Mouse (Mus musculus): Measurements from ENCODE around the gene 1500009C09Rik. TPM values are rescaled to one million over a fixed set of nuclear protein-coding genes. Genes with fewer than 3 reads are reported as not detected.

Gene 1500009C09Rik
- total and polyA plus RNA-seq, 3 experiments: not detected

- in situ Hi-C loops (cut with MboI; ENCODE audit: low pct_ligation_motif_present, low pct_unique_long_range_greater_than_20kb, low sequenced_read_pairs) (no loop called here), dilution Hi-C loops (cut with MboI; ENCODE audit: extremely low pct_ligation_motif_present, extremely low pct_unique_long_range_greater_than_20kb, low sequenced_read_pairs) (no loop called here)
- peaks cover 18% of the 10 kb centered on the region for H3K79me2 ChIP-seq (replicated peaks; ENCODE audit: control insufficient read depth, extremely low read depth, insufficient read depth, poor library complexity, severe bottlenecking)
- peak within 1 kb of the TSS; percentile 92 for H3K4me2 ChIP-seq (ENCODE audit: insufficient read depth, low read depth, poor library complexity, severe bottlenecking)
- H3K9ac ChIP-seq (ENCODE audit: insufficient read depth, low read depth): peak within 1 kb of the TSS; percentile 97
- H3K9me3 ChIP-seq (replicated peaks; ENCODE audit: low read length): no peaks in the 10 kb centered on the region
- peak; percentile 96 for TF ChIP-seq POLR2A (IDR thresholded peaks at IDR 0.05; ENCODE audit: low read depth, low read length)
- no peak for TF ChIP-seq CHD1 (IDR thresholded peaks at IDR 0.05; ENCODE audit: low read depth, low read length)
- TF ChIP-seq E2F4 (IDR thresholded peaks at IDR 0.05; ENCODE audit: insufficient replicate concordance, low read depth, low read length): no peak
- TF ChIP-seq ETS1 (conservative IDR thresholded peaks at IDR 0.05; ENCODE audit: low read depth, low read length): peak; percentile 84
- TF ChIP-seq JUN (IDR thresholded peaks at IDR 0.05; ENCODE audit: insufficient read depth, low read depth, low read length): no peak
- TF ChIP-seq BHLHE40 (IDR thresholded peaks at IDR 0.05; ENCODE audit: low read depth, low read length): peak; percentile 69; the same call in 1 of the 2 replicates
- no peak for TF ChIP-seq IRF4 (IDR thresholded peaks at IDR 0.05; ENCODE audit: low read depth, low read length)
- no peak for TF ChIP-seq MXI1 (IDR thresholded peaks at IDR 0.05; ENCODE audit: low read depth, low read length)
- TF ChIP-seq MEF2A (IDR thresholded peaks at IDR 0.05; ENCODE audit: borderline replicate concordance, low read depth, low read length): no peak; the same call in 1 of the 2 replicates
- TF ChIP-seq RAD21 (IDR thresholded peaks at IDR 0.05; ENCODE audit: low read depth, low read length): no peak
- peak; percentile 79; the same call in 1 of the 2 replicates for TF ChIP-seq POLR2AphosphoS2 (IDR thresholded peaks at IDR 0.05; ENCODE audit: low read depth, low read length)
- no peak for TF ChIP-seq ELF1 (IDR thresholded peaks at IDR 0.05; ENCODE audit: low read depth, low read length)
- peak; percentile 52; the same call in 1 of the 2 replicates for TF ChIP-seq UBTF (IDR thresholded peaks at IDR 0.05; ENCODE audit: low read depth, low read length)
- no peak for TF ChIP-seq GABPA (IDR thresholded peaks at IDR 0.05; ENCODE audit: insufficient replicate concordance, low read depth, low read length)
- TF ChIP-seq CHD2 (IDR thresholded peaks at IDR 0.05; ENCODE audit: low read length): peak; percentile 69
- TF ChIP-seq TCF12 (IDR thresholded peaks at IDR 0.05; ENCODE audit: low read depth, low read length): peak; percentile 95
- TF ChIP-seq CTCF (conservative IDR thresholded peaks at IDR 0.05 in 1 of 2, IDR thresholded peaks at IDR 0.05 in 1 of 2; ENCODE audit: low read depth in 2 of 2, low read length in 2 of 2): no peak
- no peak for TF ChIP-seq RCOR1 (conservative IDR thresholded peaks at IDR 0.05; ENCODE audit: low read depth, low read length)
- no peak for TF ChIP-seq MAFK (IDR thresholded peaks at IDR 0.05; ENCODE audit: insufficient replicate concordance, low read length)
- TF ChIP-seq USF2 (conservative IDR thresholded peaks at IDR 0.05; ENCODE audit: low read depth, low read length): no peak
- TF ChIP-seq ZMIZ1 (IDR thresholded peaks at IDR 0.05; ENCODE audit: low read depth, low read length): peak; percentile 89
- TF ChIP-seq ZC3H11A (IDR thresholded peaks at IDR 0.05; ENCODE audit: low read depth, low read length): no peak
- peak; percentile 52; the same call in 1 of the 2 replicates for TF ChIP-seq SIN3A (IDR thresholded peaks at IDR 0.05; ENCODE audit: low read length)
- no peak for TF ChIP-seq HCFC1 (IDR thresholded peaks at IDR 0.05; ENCODE audit: low read depth, low read length)
- no peak for TF ChIP-seq EP300 (IDR thresholded peaks at IDR 0.05; ENCODE audit: low read length)
- no peak for TF ChIP-seq JUND (conservative IDR thresholded peaks at IDR 0.05; ENCODE audit: low read depth, low read length)
- TF ChIP-seq MAZ (IDR thresholded peaks at IDR 0.05; ENCODE audit: low read depth, low read length): no peak; the same call in 1 of the 2 replicates
- no peak for TF ChIP-seq NRF1 (IDR thresholded peaks at IDR 0.05; ENCODE audit: low read depth, low read length)
- TF ChIP-seq ZNF384 (IDR thresholded peaks at IDR 0.05; ENCODE audit: low read depth, low read length): no peak
- no peak for TF ChIP-seq MAX (IDR thresholded peaks at IDR 0.05; ENCODE audit: low read length)
- TF ChIP-seq NELFE (IDR thresholded peaks at IDR 0.05; ENCODE audit: low read depth, low read length): peak; percentile 92
- no peak for TF ChIP-seq SMC3 (IDR thresholded peaks at IDR 0.05; ENCODE audit: low read depth, low read length)
- TF ChIP-seq ZKSCAN1 (IDR thresholded peaks at IDR 0.05; ENCODE audit: borderline replicate concordance, low read depth, low read length): no peak
- TF ChIP-seq KAT2A (IDR thresholded peaks at IDR 0.05; ENCODE audit: insufficient replicate concordance, low read length): no peak
- no peak for TF ChIP-seq MYC (IDR thresholded peaks at IDR 0.05; ENCODE audit: low read depth, low read length)
- no peak for TF ChIP-seq PAX5 (IDR thresholded peaks at IDR 0.05; ENCODE audit: low read length)
- peak; percentile 89 for TF ChIP-seq TBP (conservative IDR thresholded peaks at IDR 0.05; ENCODE audit: low read depth, low read length)
- TF ChIP-seq USF1 (IDR thresholded peaks at IDR 0.05; ENCODE audit: low read depth, low read length): no peak
- H3K36me3 ChIP-seq (replicated peaks in 1 of 2; ENCODE audit: control insufficient read depth in 1 of 2, insufficient read depth in 1 of 2, low read length in 1 of 2): peaks cover 5 to 10% of the 10 kb centered on the region in 2 experiments
- peak within 1 kb of the TSS; percentile 72 to 89 (median 86) for H3K4me3 ChIP-seq (replicated peaks in 1 of 3; ENCODE audit: low read depth in 2 of 3, low read length in 2 of 3, poor library complexity in 1 of 3)
- no peaks in the 10 kb centered on the region for H3K27me3 ChIP-seq (replicated peaks)
- peak within 1 kb of the TSS; percentile 90 for H3K27ac ChIP-seq (ENCODE audit: insufficient read depth, low read depth)
- DNase-seq (ENCODE audit: extremely low read depth): peak; percentile 81
- H3K4me1 ChIP-seq (ENCODE audit: control insufficient read depth in 1 of 2, insufficient read depth in 2 of 2): peaks cover 27 to 71% of the 10 kb centered on the region in 2 experiments
Measured at GRCm38 (mm10) chr15:82223657-82224601, 28.3 kb upstream of the 1500009C09Rik start, which contains the start of gene Tnfrsf13c. TSS of gene Tnfrsf13c (minus strand) at chr15:82224369.
